Mouse (Mus musculus) kidney, adult 9 months (tissue): ENCODE data around the gene Zfand2a.

ENCODE experiments used
- DNase-seq: peaks from one replicate; pipeline ENCODE4 v3.0.0; 2022

Zfand2a gene

GRCm38 (mm10) chr5:139427001-139427400, 57.3 kb downstream of the Zfand2a start:
- DNase-seq: no peak

DNA sequence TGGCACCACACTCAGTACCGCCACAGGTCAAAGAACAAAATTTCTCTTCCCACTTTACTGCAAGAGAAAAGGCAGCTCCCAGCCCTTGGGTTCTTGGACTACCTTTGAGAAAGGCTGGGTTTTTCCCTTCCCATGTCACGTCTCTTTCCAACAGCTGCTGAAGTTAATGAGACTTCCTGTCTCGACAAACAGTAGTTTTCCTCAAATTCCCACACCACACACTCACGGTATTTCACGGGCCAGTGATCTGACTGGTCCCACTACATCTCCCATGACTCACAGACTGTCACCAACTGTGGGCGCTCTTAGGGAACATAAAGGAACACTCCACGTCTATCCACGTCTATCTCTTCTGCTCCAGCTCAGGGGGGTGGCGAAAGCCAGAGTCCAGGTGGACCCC, 59.2 kb downstream of the Zfand2a start:
- no peak for DNase-seq

- DNase-seq: no peak
Observed at GRCm38 (mm10) chr5:139423026-139423865, 61.1 kb downstream of the Zfand2a start, which contains the start of gene Gper1. Gene Gper1, plus strand, starts transcription at chr5:139423151.
